Mouse (Mus musculus) hindbrain, embryonic 13.5 days (tissue): ENCODE results near the gene Tmem120a. TPM values are rescaled to one million over a fixed set of nuclear protein-coding genes. Genes with fewer than 3 reads are reported as not detected.

Experiments
- ATAC-seq: fragments of 200-750 bp; cut with Nextera tagmentation; 2 replicates; pipeline ENCODE4 v1.8.0; 2017; ENCODE audit warnings: moderate TSS enrichment; ENCODE audit not compliant: low FRiP score
- H3K27ac ChIP-seq: fragments of 300-500 bp; sonication (generic); 2 replicates; pipeline ENCODE4 v1.5.1; 2015; ENCODE audit warnings: inconsistent platforms, mild to moderate bottlenecking, moderate library complexity
- H3K27me3 ChIP-seq: fragments of 300-500 bp; sonication (generic); 2 replicates; pipeline ENCODE4 v1.6.1; 2015; ENCODE audit warnings: mild to moderate bottlenecking, inconsistent platforms
- H3K36me3 ChIP-seq: fragments of 300-500 bp; sonication (generic); 2 replicates; pipeline ENCODE4 v1.6.1; 2015; ENCODE audit warnings: mild to moderate bottlenecking, inconsistent platforms
- H3K4me1 ChIP-seq: fragments of 300-500 bp; sonication (generic); replicated peaks from 2 replicates; pipeline ENCODE4 v1.6.1; 2015; ENCODE audit warnings: inconsistent platforms
- H3K4me2 ChIP-seq: fragments of 300-500 bp; sonication (generic); 2 replicates; pipeline ENCODE4 v1.6.1; 2015; ENCODE audit warnings: inconsistent platforms, mild to moderate bottlenecking, moderate library complexity
- H3K4me3 ChIP-seq: fragments of 300-500 bp; sonication (generic); 2 replicates; pipeline ENCODE4 v1.5.1; 2015; ENCODE audit warnings: mild to moderate bottlenecking, inconsistent platforms
- H3K9ac ChIP-seq: fragments of 300-500 bp; sonication (generic); 2 replicates; pipeline ENCODE4 v1.6.1; 2015; ENCODE audit warnings: mild to moderate bottlenecking, inconsistent platforms
- H3K9me3 ChIP-seq: fragments of 300-500 bp; sonication (generic); 2 replicates; pipeline ENCODE4 v1.6.1; 2016; ENCODE audit warnings: inconsistent platforms
- WGBS: fragments of 180-500 bp; shearing (Covaris S2); methylation state at CpG from one replicate; pipeline ENCODE4 v1.1.7; 2015; 5-methylcytosine and 5-hydroxymethylcytosine counted together
- microRNA-seq: library from miRNA; unstranded; fragments of <30 nt; microRNA quantifications from one replicate; pipeline ENCODE4, GENCODE M21; 2016
- polyA plus RNA-seq: library from polyadenylated mRNA; unstranded; fragments of >200 nt; fragmentation: Nextera tagmentation; extraction: Ambion mirVana; gene quantifications from 2 replicates; pipeline ENCODE4 v1.2.1, GENCODE M21; 2015

Gene Tmem120a
- polyA plus RNA-seq, 1 experiment from 2014 or later: 80.8 TPM

DNA sequence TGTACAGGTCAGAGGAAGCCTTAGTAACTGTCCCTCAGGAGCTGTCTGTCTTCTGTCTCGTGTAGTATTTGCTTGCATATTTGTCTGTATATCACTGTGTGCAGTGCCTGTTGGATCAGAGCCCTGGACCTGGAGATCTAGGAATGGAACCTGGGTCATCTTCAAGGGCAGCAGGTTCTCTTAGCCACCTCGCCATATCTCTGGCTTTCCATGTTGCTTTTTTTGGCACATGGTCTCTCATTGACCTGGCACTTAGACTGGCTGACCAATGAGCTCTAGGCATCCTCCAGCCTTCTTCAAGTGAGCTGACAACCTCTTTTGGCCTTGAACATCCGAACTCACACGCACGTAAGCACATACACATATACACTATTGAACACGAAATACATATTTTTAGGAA, 42.1 kb downstream of the Tmem120a start:
- no peak overlapping the region for H3K4me3 ChIP-seq
- H3K36me3 ChIP-seq: peaks cover 47% of the 10 kb centered on the region
- no peaks in the 10 kb centered on the region for H3K9me3 ChIP-seq
- no peak overlapping the region for H3K9ac ChIP-seq
- H3K4me1 ChIP-seq: peaks cover 6% of the 10 kb centered on the region; the same call in 1 of the 2 replicates
- no peak overlapping the region for H3K4me2 ChIP-seq
- 95% methylated on average over 6 of the region's 6 CpGs for WGBS
- H3K27ac ChIP-seq: no peak overlapping the region
- no peak for ATAC-seq
- no peaks in the 10 kb centered on the region for H3K27me3 ChIP-seq

DNA sequence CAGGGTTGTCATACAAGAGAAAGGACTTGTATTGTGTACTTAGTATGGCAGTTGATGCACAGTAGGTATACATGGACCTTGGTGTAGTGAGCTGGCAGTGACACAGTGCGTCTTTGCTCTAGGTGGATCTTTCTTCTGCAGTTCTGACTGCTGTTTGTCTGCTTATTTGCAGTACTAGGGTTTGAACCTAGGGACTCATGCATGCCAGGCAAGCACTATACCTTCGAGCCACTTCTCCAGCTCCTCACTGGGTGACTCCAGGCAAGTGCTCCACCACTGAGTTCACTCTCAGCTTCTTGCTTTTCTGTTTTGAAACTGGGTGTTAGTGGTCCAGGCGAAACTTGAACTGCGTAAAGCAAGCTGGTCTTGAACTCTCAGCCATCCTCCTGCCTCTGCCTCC, 42.6 kb downstream of the Tmem120a start:
- WGBS: 96% methylated on average over 4 of the region's 4 CpGs
- Histone ChIP-seq H3K27me3 (no peaks in the 10 kb centered on the region), H3K4me2 (no peak overlapping the region), H3K9me3 (no peaks in the 10 kb centered on the region), H3K36me3 (peaks cover 41% of the 10 kb centered on the region), H3K9ac (no peak overlapping the region), H3K27ac (no peak overlapping the region), H3K4me1 (peaks cover 5% of the 10 kb centered on the region; the same call in 1 of the 2 replicates), H3K4me3 (no peak overlapping the region)
- no peak for ATAC-seq

DNA sequence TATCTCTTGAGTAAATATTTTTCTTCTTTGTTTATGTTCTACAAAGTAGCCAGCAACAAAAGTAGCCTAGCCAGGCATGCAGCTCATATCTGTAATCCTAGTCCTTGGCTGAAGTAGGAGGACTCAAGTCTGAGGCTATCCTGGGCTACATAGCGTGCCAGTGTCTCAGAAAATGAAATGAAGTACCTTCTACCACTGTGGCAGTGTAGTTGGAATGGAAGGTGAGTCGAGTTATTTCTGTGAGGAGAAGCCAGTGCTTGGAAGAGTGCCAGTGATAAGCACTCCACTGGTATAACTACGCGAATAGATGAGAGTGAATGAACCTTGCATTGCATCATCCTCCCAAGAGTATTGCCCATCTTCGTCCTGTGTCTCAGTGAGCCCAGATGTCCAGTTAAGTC, 46.5 kb downstream of the Tmem120a start:
- no peak overlapping the region for H3K9ac ChIP-seq
- no peak for ATAC-seq
- no peak overlapping the region for H3K27ac ChIP-seq
- no peak overlapping the region for H3K4me3 ChIP-seq
- 89% methylated on average over 5 of the region's 5 CpGs for WGBS
- H3K4me1 ChIP-seq: peaks cover 11% of the 10 kb centered on the region; the same call in 1 of the 2 replicates
- H3K4me2 ChIP-seq: no peak overlapping the region
- peaks cover 31% of the 10 kb centered on the region for H3K36me3 ChIP-seq
- no peaks in the 10 kb centered on the region for H3K27me3 ChIP-seq
- H3K9me3 ChIP-seq: no peaks in the 10 kb centered on the region

DNA sequence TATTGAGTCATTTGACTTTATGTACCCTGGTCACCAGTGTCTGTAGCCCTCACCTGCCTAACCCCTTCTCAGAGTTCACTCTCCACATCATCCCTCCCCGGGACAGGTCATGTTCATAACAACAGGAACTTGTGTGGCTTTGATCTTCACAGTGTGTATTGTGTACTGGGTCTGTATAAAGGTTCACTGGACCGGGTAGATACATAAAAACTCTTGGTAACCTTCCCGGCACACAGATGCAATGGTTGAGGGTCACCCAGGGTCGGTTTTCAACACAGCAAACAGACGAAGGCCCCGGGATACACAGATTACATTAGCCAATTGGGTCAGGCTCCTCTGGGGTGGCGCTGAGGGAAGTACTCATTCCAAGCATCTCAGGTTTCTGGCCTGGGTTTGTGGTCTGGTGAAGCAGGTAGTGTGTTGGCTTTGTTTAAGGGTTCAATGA, 48.9 kb downstream of the Tmem120a start:
- no peak for ATAC-seq
- H3K36me3 ChIP-seq: peaks cover 16% of the 10 kb centered on the region
- no peak overlapping the region for H3K4me2 ChIP-seq
- H3K4me3 ChIP-seq: no peak overlapping the region
- peaks cover 25% of the 10 kb centered on the region for H3K4me1 ChIP-seq
- H3K27ac ChIP-seq: no peak overlapping the region
- no peaks in the 10 kb centered on the region for H3K9me3 ChIP-seq
- WGBS: 69% methylated on average over 7 of the region's 7 CpGs
- H3K9ac ChIP-seq: no peak overlapping the region
- H3K27me3 ChIP-seq: no peaks in the 10 kb centered on the region

GRCm38 (mm10) chr5:135693281-135693853, 50.9 kb downstream of the Tmem120a start:
- H3K36me3 ChIP-seq: peaks cover 2% of the 10 kb centered on the region; the same call in 1 of the 2 replicates
- no peak overlapping the region for H3K9ac ChIP-seq
- no peak for ATAC-seq
- H3K27ac ChIP-seq: no peak overlapping the region
- no peaks in the 10 kb centered on the region for H3K27me3 ChIP-seq
- no peak overlapping the region for H3K4me2 ChIP-seq
- 96% methylated on average over 5 of the region's 5 CpGs for WGBS
- H3K4me1 ChIP-seq: peaks cover 36% of the 10 kb centered on the region
- H3K9me3 ChIP-seq: no peaks in the 10 kb centered on the region
- no peak overlapping the region for H3K4me3 ChIP-seq

GRCm38 (mm10) chr5:135691266-135691665, 53.0 kb downstream of the Tmem120a start:
- Histone ChIP-seq H3K4me1 (peaks cover 38% of the 10 kb centered on the region), H3K27me3 (no peaks in the 10 kb centered on the region), H3K27ac (no peak overlapping the region), H3K4me2 (no peak overlapping the region), H3K36me3 (no peaks in the 10 kb centered on the region; the same call in 1 of the 2 replicates), H3K9ac (no peak overlapping the region), H3K4me3 (no peak overlapping the region), H3K9me3 (no peaks in the 10 kb centered on the region)
- ATAC-seq: no peak
- 88% methylated on average over 4 of the region's 4 CpGs for WGBS

- peak overlapping the region; percentile 83 for H3K4me3 ChIP-seq
- H3K27ac ChIP-seq: no peak overlapping the region
- no peaks in the 10 kb centered on the region; the same call in 1 of the 2 replicates for H3K36me3 ChIP-seq
- H3K9me3 ChIP-seq: no peaks in the 10 kb centered on the region
- ATAC-seq: no peak
- no peak overlapping the region for H3K9ac ChIP-seq
- no peaks in the 10 kb centered on the region for H3K27me3 ChIP-seq
- peaks cover 36% of the 10 kb centered on the region for H3K4me1 ChIP-seq
- peak overlapping the region; percentile 96 for H3K4me2 ChIP-seq
- 83% methylated on average over 5 of the region's 5 CpGs for WGBS
Measured at GRCm38 (mm10) chr5:135690401-135690800, 53.8 kb downstream of the Tmem120a start.

Small RNAs within 50 kb of the gene (microRNA-seq; reads per million reads assigned to microRNA genes)
- not detected for gene Mir7034

Other genes with a start within 250 kb of the Tmem120a start
- gene Hip1, start 199.3 kb downstream of the Tmem120a start, polyA plus RNA-seq: 38.4 and 38.5 TPM in 2 replicates
- gene Ccl26, start 180.9 kb downstream of the Tmem120a start, polyA plus RNA-seq: not detected in 2 replicates
- 3.7 and 4.4 TPM in 2 replicates for gene Ccl24, start 171.4 kb downstream of the Tmem120a start, polyA plus RNA-seq
- 85.3 and 89.3 TPM in 2 replicates for gene Rhbdd2, start 111.8 kb downstream of the Tmem120a start, polyA plus RNA-seq
- gene Por, start 74.4 kb downstream of the Tmem120a start, polyA plus RNA-seq: 107 TPM in 2 replicates
- 0.25 and 0.65 TPM in 2 replicates for gene Styxl1, start 33.9 kb upstream of the Tmem120a start, polyA plus RNA-seq
- gene Mdh2, start 34.0 kb upstream of the Tmem120a start, polyA plus RNA-seq: 593 and 594 TPM in 2 replicates
- gene Srrm3, start 62.4 kb upstream of the Tmem120a start, polyA plus RNA-seq: 88.0 and 90.6 TPM in 2 replicates
- gene Hspb1, start 143.5 kb upstream of the Tmem120a start, polyA plus RNA-seq: 8.9 and 10.3 TPM in 2 replicates
- gene Ywhag, start 190.2 kb upstream of the Tmem120a start, polyA plus RNA-seq: 646 and 674 TPM in 2 replicates
- gene Ssc4d, start 230.1 kb upstream of the Tmem120a start, polyA plus RNA-seq: 0.61 and 1.4 TPM in 2 replicates
- gene Zp3, start 235.7 kb upstream of the Tmem120a start, polyA plus RNA-seq: 0.17 TPM in 1 of 2 replicates, not detected in the other